Mouse (Mus musculus) CH12.LX (cell line): Measurements from ENCODE around the gene Tmub1. TPM values are rescaled to one million over a fixed set of nuclear protein-coding genes. Genes with fewer than 3 reads are reported as not detected.

Experiments used
- DNase-seq: peaks from one replicate; pipeline ENCODE4 v3.0.0-alpha.2; 2013; ENCODE audit errors: extremely low read depth
- H3K27ac ChIP-seq: 2 replicates; pipeline ENCODE4 v1.5.1; 2012; ENCODE audit warnings: low read depth, mild to moderate bottlenecking, control low read depth, moderate library complexity; ENCODE audit not compliant: insufficient read depth
- H3K27me3 ChIP-seq: replicated peaks from 2 replicates; pipeline ENCODE3; 2012; ENCODE audit warnings: inconsistent platforms
- H3K36me3 ChIP-seq, 2 experiments: replicated peaks in 1 of 2; 2 replicates each; pipeline versions ENCODE3 to v1.6.1; 2012; ENCODE audit warnings: inconsistent platforms in 1 of 2, low read length in 1 of 2, mild to moderate bottlenecking in 1 of 2, mixed read lengths in 1 of 2, moderate library complexity in 1 of 2; ENCODE audit not compliant: control insufficient read depth in 1 of 2, insufficient read depth in 1 of 2
- H3K4me1 ChIP-seq, 2 experiments: 2 replicates each; pipeline ENCODE4 v1.6.1; 2012; ENCODE audit warnings: inconsistent platforms in 1 of 2, moderate library complexity in 1 of 2; ENCODE audit not compliant: insufficient read depth in 2 of 2, control insufficient read depth in 1 of 2
- H3K4me2 ChIP-seq: 2 replicates; pipeline ENCODE4 v1.6.1; 2012; ENCODE audit warnings: low read depth, mild to moderate bottlenecking, control low read depth; ENCODE audit not compliant: poor library complexity, insufficient read depth, severe bottlenecking
- H3K4me3 ChIP-seq, 3 experiments: fragments of 150-350 bp in 1 of 3; sonication (generic) in 1 of 3; replicated peaks in 1 of 3; 2 replicates each; pipeline versions ENCODE3 to v1.5.1; 2011 to 2012; ENCODE audit warnings: low read depth in 2 of 3, low read length in 2 of 3, mild to moderate bottlenecking in 2 of 3, moderate library complexity in 2 of 3, control low read depth in 1 of 3, improper control_type of control experiment in 1 of 3, inconsistent platforms in 1 of 3, mixed read lengths in 1 of 3; ENCODE audit not compliant: poor library complexity in 1 of 3
- H3K79me2 ChIP-seq: replicated peaks from 2 replicates; pipeline ENCODE4 v1.6.1; 2012; ENCODE audit warnings: mild to moderate bottlenecking, moderate library complexity; ENCODE audit not compliant: control insufficient read depth, poor library complexity, insufficient read depth, severe bottlenecking; ENCODE audit errors: extremely low read depth
- H3K9ac ChIP-seq: 2 replicates; pipeline ENCODE4 v1.6.1; 2012; ENCODE audit warnings: low read depth, mild to moderate bottlenecking, control low read depth, moderate library complexity; ENCODE audit not compliant: insufficient read depth
- H3K9me3 ChIP-seq: replicated peaks from 2 replicates; pipeline ENCODE3; 2012; ENCODE audit warnings: low read length, inconsistent platforms, mixed read lengths
- BHLHE40 ChIP-seq: IDR thresholded peaks from 2 replicates; pipeline ENCODE4 v1.6.1; 2011; ENCODE audit warnings: mild to moderate bottlenecking, low read depth, low read length, improper control_type of control experiment
- CHD1 ChIP-seq: IDR thresholded peaks from 2 replicates; pipeline ENCODE4 v1.6.1; 2012; ENCODE audit warnings: low read depth, low read length, improper control_type of control experiment, inconsistent platforms
- CHD2 ChIP-seq: IDR thresholded peaks from 2 replicates; pipeline ENCODE4 v1.6.1; 2011; ENCODE audit warnings: low read length, improper control_type of control experiment
- ELF1 ChIP-seq: IDR thresholded peaks from 2 replicates; pipeline ENCODE4 v1.6.1; 2014; ENCODE audit warnings: low read depth, mild to moderate bottlenecking, inconsistent platforms, low read length, improper control_type of control experiment
- HCFC1 ChIP-seq: IDR thresholded peaks from 2 replicates; pipeline ENCODE4 v1.6.1; 2012; ENCODE audit warnings: low read depth, mild to moderate bottlenecking, inconsistent platforms, low read length, improper control_type of control experiment
- IRF4 ChIP-seq: IDR thresholded peaks from 2 replicates; pipeline ENCODE4 v1.6.1; 2014; ENCODE audit warnings: low read depth, mild to moderate bottlenecking, inconsistent platforms, low read length, improper control_type of control experiment
- MYC ChIP-seq: IDR thresholded peaks from 2 replicates; pipeline ENCODE4 v1.6.1; 2011; ENCODE audit warnings: low read depth, mild to moderate bottlenecking, improper control_type of control experiment, low read length
- UBTF ChIP-seq: IDR thresholded peaks from 2 replicates; pipeline ENCODE4 v1.6.1; 2012; ENCODE audit warnings: low read depth, mild to moderate bottlenecking, inconsistent platforms, low read length, improper control_type of control experiment, moderate library complexity
- ZMIZ1 ChIP-seq: IDR thresholded peaks from 2 replicates; pipeline ENCODE4 v1.6.1; 2012; ENCODE audit warnings: low read depth, mild to moderate bottlenecking, inconsistent platforms, low read length, improper control_type of control experiment
- dilution Hi-C: fragments of 300-500 bp; cut with MboI; formaldehyde crosslinking; loops from 2 replicates; pipeline ENCODE4 v1.14.3; 2020; ENCODE audit warnings: low sequenced_read_pairs; ENCODE audit not compliant: extremely low pct_unique_long_range_greater_than_20kb, extremely low pct_ligation_motif_present
- in situ Hi-C: fragments of 300-500 bp; cut with MboI; formaldehyde crosslinking; loops from 3 replicates; pipeline ENCODE4 v1.14.3; 2019; ENCODE audit warnings: low sequenced_read_pairs, low pct_ligation_motif_present, low pct_unique_long_range_greater_than_20kb, mixed read lengths
- polyA plus RNA-seq: library from polyadenylated mRNA; unstranded; fragments of >175 nt; gene quantifications from 2 replicates; pipeline ENCODE4 v1.2.1, GENCODE M21; 2012; ENCODE audit warnings: low read depth; ENCODE audit not compliant: insufficient read length
- total RNA-seq, 2 experiments: library from RNA; depleted of rRNA; stranded (reverse); fragments of 300-350 nt in 1 of 2; fragments of >200 nt in 1 of 2; gene quantifications; 2 replicates each; pipeline ENCODE4 v1.2.3; 2012 to 2014

The Tmub1 gene
- total and polyA plus RNA-seq, 3 experiments, result 6.1 to 13.1 (median 11.2) TPM

DNA sequence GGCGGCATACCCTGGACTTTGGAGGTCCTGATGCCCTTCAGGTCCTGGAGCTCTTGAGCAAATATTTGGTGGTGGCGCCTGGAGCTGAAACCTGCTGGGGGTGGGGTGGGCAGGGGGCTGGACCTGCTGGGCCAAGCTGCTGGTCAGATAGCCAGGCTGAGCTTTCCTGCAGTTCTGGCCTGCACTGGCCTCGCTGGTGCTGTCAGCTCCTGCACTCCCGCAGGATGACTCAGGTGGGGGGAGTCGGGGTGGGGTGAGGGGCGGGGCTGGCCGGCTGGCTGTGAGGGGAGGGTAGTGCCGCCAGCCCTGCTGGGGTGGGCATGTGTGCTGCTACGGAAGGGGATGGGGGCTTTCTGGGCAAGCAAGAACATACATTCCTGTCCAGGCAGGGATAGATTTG, 19.1 kb downstream of the Tmub1 start:
- no peak overlapping the region for H3K9ac ChIP-seq
- no peak for DNase-seq
- no peak overlapping the region for H3K27ac ChIP-seq
- H3K79me2 ChIP-seq, result peaks cover 10% of the 10 kb centered on the region; the same call in 1 of the 2 replicates
- peaks cover 14 to 27% of the 10 kb centered on the region in 2 experiments for H3K4me1 ChIP-seq
- H3K9me3 ChIP-seq, result no peaks in the 10 kb centered on the region
- dilution Hi-C loops, result no loop called here
- no peak overlapping the region for H3K4me2 ChIP-seq
- no peak overlapping the region for H3K4me3 ChIP-seq
- TF ChIP-seq HCFC1 (no peak), IRF4 (no peak), UBTF (no peak), CHD1 (no peak), ELF1 (no peak)
- no peaks in the 10 kb centered on the region for H3K27me3 ChIP-seq
- H3K36me3 ChIP-seq, result peaks cover 38 to 59% of the 10 kb centered on the region in 2 experiments
- in situ Hi-C loops, result no loop called here

DNA sequence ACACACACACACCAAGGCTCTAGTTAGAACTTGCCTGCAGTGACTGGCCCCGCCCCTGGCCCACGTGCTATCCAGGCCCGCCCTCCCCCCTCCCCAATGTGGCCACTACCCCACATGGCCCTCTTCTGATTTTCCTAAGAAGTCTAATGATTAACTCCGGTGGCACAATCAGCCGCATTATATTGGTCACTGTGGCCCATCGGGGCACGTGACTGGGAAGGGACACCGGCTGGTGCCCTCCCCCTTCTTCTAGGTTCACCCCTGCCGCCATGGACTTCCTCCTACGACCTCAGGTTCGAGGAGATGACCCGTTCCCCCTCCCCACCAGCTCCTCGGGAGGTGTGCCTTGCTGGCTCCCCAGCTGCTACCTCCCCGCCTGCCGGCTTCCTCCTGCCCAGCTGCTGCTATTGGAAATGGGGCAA, 19.7 kb downstream of the Tmub1 start:
- in situ Hi-C loops, result no loop called here
- no peak for DNase-seq
- TF ChIP-seq BHLHE40 (no peak), CHD1 (no peak), MYC (no peak), ZMIZ1 (no peak), CHD2 (no peak), IRF4 (no peak)
- dilution Hi-C loops, result no loop called here
- Histone ChIP-seq H3K79me2 (peaks cover 10% of the 10 kb centered on the region; the same call in 1 of the 2 replicates), H3K9me3 (no peaks in the 10 kb centered on the region), H3K36me3 (peaks cover 35 to 53% of the 10 kb centered on the region in 2 experiments), H3K4me1 (peaks cover 14 to 28% of the 10 kb centered on the region in 2 experiments), H3K27ac (no peak overlapping the region), H3K4me2 (no peak overlapping the region), H3K27me3 (no peaks in the 10 kb centered on the region), H3K9ac (no peak overlapping the region), H3K4me3 (no peak overlapping the region)

DNA sequence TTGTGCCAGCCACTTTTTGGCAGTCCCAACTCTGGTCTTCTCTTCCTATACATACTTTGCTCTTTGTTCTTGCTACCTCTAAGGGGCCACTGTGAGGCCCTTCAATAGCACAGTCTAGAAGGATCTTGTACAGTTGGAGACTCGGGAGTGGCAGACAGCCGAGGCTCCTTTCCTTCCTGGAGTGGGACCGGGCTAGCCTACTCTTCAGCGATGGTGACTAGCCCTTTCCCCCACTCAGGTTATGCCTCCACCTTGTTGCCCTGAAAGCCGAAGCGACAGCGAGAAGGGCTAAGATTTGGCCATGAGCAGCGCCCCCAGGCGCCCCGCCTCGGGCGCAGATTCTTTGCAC, 20.4 kb downstream of the Tmub1 start:
- dilution Hi-C loops, result no loop called here
- Histone ChIP-seq H3K27me3 (no peaks in the 10 kb centered on the region), H3K9me3 (no peaks in the 10 kb centered on the region), H3K4me2 (no peak overlapping the region), H3K36me3 (peaks cover 30 to 46% of the 10 kb centered on the region in 2 experiments)
- DNase-seq, result no peak
- TF ChIP-seq ELF1, result no peak
- TF ChIP-seq, all 38 proteins: peak for 0
- H3K27ac ChIP-seq, result no peak overlapping the region
- H3K4me3 ChIP-seq, result no peak overlapping the region
- peaks cover 10% of the 10 kb centered on the region; the same call in 1 of the 2 replicates for H3K79me2 ChIP-seq
- no peak overlapping the region for H3K9ac ChIP-seq
- in situ Hi-C loops, result no loop called here
- H3K4me1 ChIP-seq, result peaks cover 16 to 34% of the 10 kb centered on the region in 2 experiments
